Mouse (Mus musculus): Measurements from ENCODE around the gene Col15a1. TPM values are rescaled to one million over a fixed set of nuclear protein-coding genes. Genes with fewer than 3 reads are reported as not detected.

The Col15a1 gene
- polyA plus RNA-seq, 1 experiment from 2014 or later: 11.9 TPM

- Histone ChIP-seq H3K27me3 (no peaks in the 10 kb centered on the region), H3K9me3 (no peaks in the 10 kb centered on the region), H3K4me3 (replicated peaks) (peak overlapping the region; percentile 94), H3K36me3 (no peaks in the 10 kb centered on the region), H3K4me1 (replicated peaks) (peaks cover 26% of the 10 kb centered on the region), H3K27ac (peak overlapping the region; percentile 88), H3K9ac (replicated peaks) (peak overlapping the region; percentile 93; the same call in 1 of the 2 replicates), H3K4me2 (peak overlapping the region; percentile 88)
- no peak for ATAC-seq (ENCODE audit: insufficient number of reproducible peaks, insufficient read depth, low FRiP score, low TSS enrichment, low read depth)
- 13% methylated on average over 9 of the region's 9 CpGs for WGBS
These were observed 143.6 kb downstream of the Col15a1 start for GRCm38 (mm10) chr4:47351386-47352049.

- ATAC-seq (ENCODE audit: insufficient number of reproducible peaks, insufficient read depth, low FRiP score, low TSS enrichment, low read depth): 0 out of 2 replicates have a peak, but pooled peaks have one; percentile 15
- H3K36me3 ChIP-seq: no peaks in the 10 kb centered on the region
- WGBS: under 1% methylated on average over 32 of the region's 32 CpGs
These were observed 144.2 kb downstream of the Col15a1 start for GRCm38 (mm10) chr4:47352061-47352661.

GRCm38 (mm10) chr4:47352803-47353388, 144.9 kb downstream of the Col15a1 start, which contains the start of gene Tgfbr1:
Gene Tgfbr1 (plus strand): TSS chr4:47353222.
- H3K9ac ChIP-seq (replicated peaks): peak within 1 kb of the TSS; percentile 93
- ATAC-seq (ENCODE audit: insufficient number of reproducible peaks, insufficient read depth, low FRiP score, low TSS enrichment, low read depth): peak; percentile 98
- H3K4me3 ChIP-seq (replicated peaks): peak within 1 kb of the TSS; percentile 94
- H3K4me1 ChIP-seq (replicated peaks): peaks cover 28% of the 10 kb centered on the region
- peak within 1 kb of the TSS; percentile 97 for H3K27ac ChIP-seq
- H3K36me3 ChIP-seq: no peaks in the 10 kb centered on the region
- no peaks in the 10 kb centered on the region for H3K9me3 ChIP-seq
- H3K27me3 ChIP-seq: no peaks in the 10 kb centered on the region
- H3K4me2 ChIP-seq: peak within 1 kb of the TSS; percentile 88
- WGBS: under 1% methylated on average over 57 of the region's 65 CpGs

More at GRCm38 (mm10) chr4:47352061-47352661, 144.2 kb downstream of the Col15a1 start:
- peak overlapping the region; percentile 93 for H3K9ac ChIP-seq (replicated peaks)
- H3K4me2 ChIP-seq: peak overlapping the region; percentile 88
- no peaks in the 10 kb centered on the region for H3K9me3 ChIP-seq
- peak overlapping the region; percentile 88 for H3K27ac ChIP-seq
- peak overlapping the region; percentile 94 for H3K4me3 ChIP-seq (replicated peaks)
- peaks cover 26% of the 10 kb centered on the region for H3K4me1 ChIP-seq (replicated peaks)
- no peaks in the 10 kb centered on the region for H3K27me3 ChIP-seq

GRCm38 (mm10) chr4:47353416-47354111, 145.6 kb downstream of the Col15a1 start:
- Histone ChIP-seq H3K36me3 (no peaks in the 10 kb centered on the region), H3K27me3 (no peaks in the 10 kb centered on the region), H3K27ac (peak overlapping the region; percentile 97), H3K9ac (replicated peaks) (peak overlapping the region; percentile 93), H3K4me2 (peak overlapping the region; percentile 88), H3K4me1 (replicated peaks) (peaks cover 31% of the 10 kb centered on the region), H3K4me3 (replicated peaks) (peak overlapping the region; percentile 94), H3K9me3 (no peaks in the 10 kb centered on the region)
- peak; percentile 69 for ATAC-seq (ENCODE audit: insufficient number of reproducible peaks, insufficient read depth, low FRiP score, low TSS enrichment, low read depth)
- under 1% methylated on average over 59 of the region's 73 CpGs for WGBS

- Histone ChIP-seq H3K9me3 (no peaks in the 10 kb centered on the region), H3K4me3 (replicated peaks) (peak overlapping the region; percentile 94), H3K9ac (replicated peaks) (no peak overlapping the region), H3K4me2 (peak overlapping the region; percentile 88), H3K27ac (no peak overlapping the region), H3K27me3 (no peaks in the 10 kb centered on the region), H3K4me1 (replicated peaks) (peaks cover 31% of the 10 kb centered on the region), H3K36me3 (no peaks in the 10 kb centered on the region)
- ATAC-seq (ENCODE audit: insufficient number of reproducible peaks, insufficient read depth, low FRiP score, low TSS enrichment, low read depth): no peak
- 47% methylated on average over 3 of the region's 3 CpGs for WGBS
These were observed 146.3 kb downstream of the Col15a1 start for GRCm38 (mm10) chr4:47354304-47354703.

GRCm38 (mm10) chr4:47362662-47363061, 154.7 kb downstream of the Col15a1 start:
- Histone ChIP-seq H3K4me1 (replicated peaks) (0 out of 2 replicates have a peak, but pooled peaks cover 13% of the 10 kb centered on the region), H3K9ac (replicated peaks) (no peak overlapping the region), H3K4me2 (no peak overlapping the region), H3K9me3 (no peaks in the 10 kb centered on the region), H3K4me3 (replicated peaks) (no peak overlapping the region), H3K36me3 (no peaks in the 10 kb centered on the region), H3K27me3 (no peaks in the 10 kb centered on the region), H3K27ac (no peak overlapping the region)
- 93% methylated on average over 2 of the region's 2 CpGs for WGBS
- no peak for ATAC-seq (ENCODE audit: insufficient number of reproducible peaks, insufficient read depth, low FRiP score, low TSS enrichment, low read depth)

Other genes with a start within 250 kb of the Col15a1 start
- gene Gabbr2, start 216.3 kb upstream of the Col15a1 start, polyA plus RNA-seq (2016; fragmentation: Nextera tagmentation; extraction: Ambion mirVana): 0.08 TPM in 2 replicates
- 6.6 and 8.9 TPM in 2 replicates for gene Anks6, start 150.7 kb upstream of the Col15a1 start, polyA plus RNA-seq (2016; fragmentation: Nextera tagmentation; extraction: Ambion mirVana)
- 3.7 and 4.1 TPM in 2 replicates for gene Galnt12, start 116.3 kb upstream of the Col15a1 start, polyA plus RNA-seq (2016; fragmentation: Nextera tagmentation; extraction: Ambion mirVana)
- gene Tgfbr1, start 145.1 kb downstream of the Col15a1 start, polyA plus RNA-seq (2016; fragmentation: Nextera tagmentation; extraction: Ambion mirVana): 84.0 and 84.7 TPM in 2 replicates